Mouse (Mus musculus) cerebellum, adult 9-10 months (tissue): ENCODE results near the gene Prrt4.
A peak's percentile ranks its signal among the peaks of the same experiment; 100 is the strongest.

Experiments used
- DNase-seq: peaks from one replicate; pipeline ENCODE4 v3.0.0; 2022

Gene Prrt4

GRCm38 (mm10) chr6:29147407-29148010 lies 31.9 kb downstream of the Prrt4 start:
- no peak for DNase-seq

GRCm38 (mm10) chr6:29146641-29147040 lies 32.7 kb downstream of the Prrt4 start:
- no peak for DNase-seq

- DNase-seq: no peak
Measured at GRCm38 (mm10) chr6:29145456-29146307, 33.7 kb downstream of the Prrt4 start.

- no peak for DNase-seq
Measured at GRCm38 (mm10) chr6:29144971-29145370, 34.4 kb downstream of the Prrt4 start.

GRCm38 (mm10) chr6:29143608-29144007 lies 35.8 kb downstream of the Prrt4 start:
- DNase-seq: peak; percentile 71

GRCm38 (mm10) chr6:29137441-29137840 lies 41.9 kb downstream of the Prrt4 start:
- no peak for DNase-seq

GRCm38 (mm10) chr6:29133100-29133499 lies 46.3 kb downstream of the Prrt4 start:
- DNase-seq: no peak

- DNase-seq: no peak
Measured at GRCm38 (mm10) chr6:29126878-29127426, 52.4 kb downstream of the Prrt4 start.

- peak; percentile 17 for DNase-seq
Measured at GRCm38 (mm10) chr6:29119990-29120389, 59.4 kb downstream of the Prrt4 start.
